Mouse (Mus musculus): ENCODE data around the gene Cxxc4. TPM values are rescaled to one million over a fixed set of nuclear protein-coding genes. Genes with fewer than 3 reads are reported as not detected.

Gene Cxxc4
- total RNA-seq, 1 experiment: 0.54 TPM

GRCm38 (mm10) chr3:134237113-134237805 lies 975 bp downstream of the Cxxc4 start:
- H3K9ac ChIP-seq (ENCODE audit: insufficient read depth, low read depth, low read length, poor library complexity, severe bottlenecking): no peak overlapping the region
- no peak for DNase-seq (ENCODE audit: low read depth, low spot score)
- no peak overlapping the region for H3K4me3 ChIP-seq (ENCODE audit: insufficient read depth in 1 of 2, low read depth in 1 of 2, low read length in 2 of 2, poor library complexity in 1 of 2, severe bottlenecking in 1 of 2)
- in situ Hi-C loops (cut with MboI; ENCODE audit: low sequenced_read_pairs in 2 of 2, unreplicated experiment in 2 of 2): no loop called here
- no peak overlapping the region for H3K27ac ChIP-seq (ENCODE audit: insufficient read depth, low read depth, low read length, poor library complexity, severe bottlenecking)
- no peaks in the 10 kb centered on the region for H3K36me3 ChIP-seq (ENCODE audit: control insufficient read depth, insufficient read depth, low read length, poor library complexity, severe bottlenecking)
- 0 out of 4 replicates have a peak, but pooled peaks cover 0 to 2% of the 10 kb centered on the region in 2 experiments for H3K4me1 ChIP-seq (ENCODE audit: control insufficient read depth in 2 of 2, insufficient read depth in 2 of 2, low read length in 2 of 2, poor library complexity in 1 of 2)
- TF ChIP-seq HCFC1 (IDR thresholded peaks at IDR 0.05; ENCODE audit: borderline replicate concordance, insufficient read depth, low read length) (no peak), ZC3H11A (IDR thresholded peaks at IDR 0.05; ENCODE audit: borderline replicate concordance, low read depth, low read length) (no peak), ZNF384 (IDR thresholded peaks at IDR 0.05; ENCODE audit: low read depth, low read length) (no peak), MAFK (IDR thresholded peaks at IDR 0.05; ENCODE audit: insufficient read depth, low read depth, low read length) (no peak), CHD2 (IDR thresholded peaks at IDR 0.05; ENCODE audit: low read depth, low read length) (no peak)
- no peaks in the 10 kb centered on the region for H3K9me3 ChIP-seq (ENCODE audit: control insufficient read depth, insufficient read depth, low read depth, low read length)

GRCm38 (mm10) chr3:134238621-134239310 lies 2.5 kb downstream of the Cxxc4 start:
- Histone ChIP-seq H3K27ac (ENCODE audit: insufficient read depth, low read depth, low read length, poor library complexity, severe bottlenecking) (no peak overlapping the region), H3K9me3 (ENCODE audit: control insufficient read depth, insufficient read depth, low read depth, low read length) (no peaks in the 10 kb centered on the region), H3K36me3 (ENCODE audit: control insufficient read depth, insufficient read depth, low read length, poor library complexity, severe bottlenecking) (no peaks in the 10 kb centered on the region), H3K4me1 (ENCODE audit: control insufficient read depth in 2 of 2, insufficient read depth in 2 of 2, low read length in 2 of 2, poor library complexity in 1 of 2) (0 out of 4 replicates have a peak, but pooled peaks cover 0 to 2% of the 10 kb centered on the region in 2 experiments), H3K9ac (ENCODE audit: insufficient read depth, low read depth, low read length, poor library complexity, severe bottlenecking) (no peak overlapping the region), H3K4me3 (ENCODE audit: insufficient read depth in 1 of 2, low read depth in 1 of 2, low read length in 2 of 2, poor library complexity in 1 of 2, severe bottlenecking in 1 of 2) (peak overlapping the region; percentile 73 to 74)
- no peak for DNase-seq (ENCODE audit: low read depth, low spot score)
- TF ChIP-seq ZC3H11A (IDR thresholded peaks at IDR 0.05; ENCODE audit: borderline replicate concordance, low read depth, low read length) (no peak), CHD2 (IDR thresholded peaks at IDR 0.05; ENCODE audit: low read depth, low read length) (no peak)
- in situ Hi-C loops (cut with MboI; ENCODE audit: low sequenced_read_pairs in 2 of 2, unreplicated experiment in 2 of 2): no loop called here

GRCm38 (mm10) chr3:134239321-134239970 lies 3.2 kb downstream of the Cxxc4 start:
- TF ChIP-seq ZC3H11A (IDR thresholded peaks at IDR 0.05; ENCODE audit: borderline replicate concordance, low read depth, low read length): no peak
- no peak for TF ChIP-seq ZNF384 (IDR thresholded peaks at IDR 0.05; ENCODE audit: low read depth, low read length)
- no peak for TF ChIP-seq MAFK (IDR thresholded peaks at IDR 0.05; ENCODE audit: insufficient read depth, low read depth, low read length)
- TF ChIP-seq CHD2 (IDR thresholded peaks at IDR 0.05; ENCODE audit: low read depth, low read length): no peak
- TF ChIP-seq HCFC1 (IDR thresholded peaks at IDR 0.05; ENCODE audit: borderline replicate concordance, insufficient read depth, low read length): no peak
- in situ Hi-C loops (cut with MboI; ENCODE audit: low sequenced_read_pairs in 2 of 2, unreplicated experiment in 2 of 2): no loop called here
- no peak overlapping the region for H3K27ac ChIP-seq (ENCODE audit: insufficient read depth, low read depth, low read length, poor library complexity, severe bottlenecking)
- H3K4me1 ChIP-seq (ENCODE audit: control insufficient read depth in 2 of 2, insufficient read depth in 2 of 2, low read length in 2 of 2, poor library complexity in 1 of 2): 0 out of 4 replicates have a peak, but pooled peaks cover 0 to 2% of the 10 kb centered on the region in 2 experiments
- no peaks in the 10 kb centered on the region for H3K9me3 ChIP-seq (ENCODE audit: control insufficient read depth, insufficient read depth, low read depth, low read length)
- peak overlapping the region; percentile 59; the same call in 1 of the 2 replicates for H3K9ac ChIP-seq (ENCODE audit: insufficient read depth, low read depth, low read length, poor library complexity, severe bottlenecking)
- no peaks in the 10 kb centered on the region for H3K36me3 ChIP-seq (ENCODE audit: control insufficient read depth, insufficient read depth, low read length, poor library complexity, severe bottlenecking)
- DNase-seq (ENCODE audit: low read depth, low spot score): no peak
- H3K4me3 ChIP-seq (ENCODE audit: insufficient read depth in 1 of 2, low read depth in 1 of 2, low read length in 2 of 2, poor library complexity in 1 of 2, severe bottlenecking in 1 of 2): peak overlapping the region; percentile 73 to 74

GRCm38 (mm10) chr3:134239971-134240717 lies 3.9 kb downstream of the Cxxc4 start:
- no peak overlapping the region for H3K27ac ChIP-seq (ENCODE audit: insufficient read depth, low read depth, low read length, poor library complexity, severe bottlenecking)
- H3K4me1 ChIP-seq (ENCODE audit: control insufficient read depth in 2 of 2, insufficient read depth in 2 of 2, low read length in 2 of 2, poor library complexity in 1 of 2): 0 out of 4 replicates have a peak, but pooled peaks cover 0 to 2% of the 10 kb centered on the region in 2 experiments
- in situ Hi-C loops (cut with MboI; ENCODE audit: low sequenced_read_pairs in 2 of 2, unreplicated experiment in 2 of 2): no loop called here
- H3K9me3 ChIP-seq (ENCODE audit: control insufficient read depth, insufficient read depth, low read depth, low read length): no peaks in the 10 kb centered on the region
- no peak for TF ChIP-seq ZC3H11A (IDR thresholded peaks at IDR 0.05; ENCODE audit: borderline replicate concordance, low read depth, low read length)
- TF ChIP-seq MAFK (IDR thresholded peaks at IDR 0.05; ENCODE audit: insufficient read depth, low read depth, low read length): no peak
- no peak for DNase-seq (ENCODE audit: low read depth, low spot score)
- no peaks in the 10 kb centered on the region for H3K36me3 ChIP-seq (ENCODE audit: control insufficient read depth, insufficient read depth, low read length, poor library complexity, severe bottlenecking)
- H3K4me3 ChIP-seq (ENCODE audit: insufficient read depth in 1 of 2, low read depth in 1 of 2, low read length in 2 of 2, poor library complexity in 1 of 2, severe bottlenecking in 1 of 2): peak overlapping the region; percentile 74 to 75
- H3K9ac ChIP-seq (ENCODE audit: insufficient read depth, low read depth, low read length, poor library complexity, severe bottlenecking): peak overlapping the region; percentile 15; the same call in 1 of the 2 replicates
